Comparison of ENCODE assay signal across 8 mouse cellular contexts in the genomic region with DNA sequence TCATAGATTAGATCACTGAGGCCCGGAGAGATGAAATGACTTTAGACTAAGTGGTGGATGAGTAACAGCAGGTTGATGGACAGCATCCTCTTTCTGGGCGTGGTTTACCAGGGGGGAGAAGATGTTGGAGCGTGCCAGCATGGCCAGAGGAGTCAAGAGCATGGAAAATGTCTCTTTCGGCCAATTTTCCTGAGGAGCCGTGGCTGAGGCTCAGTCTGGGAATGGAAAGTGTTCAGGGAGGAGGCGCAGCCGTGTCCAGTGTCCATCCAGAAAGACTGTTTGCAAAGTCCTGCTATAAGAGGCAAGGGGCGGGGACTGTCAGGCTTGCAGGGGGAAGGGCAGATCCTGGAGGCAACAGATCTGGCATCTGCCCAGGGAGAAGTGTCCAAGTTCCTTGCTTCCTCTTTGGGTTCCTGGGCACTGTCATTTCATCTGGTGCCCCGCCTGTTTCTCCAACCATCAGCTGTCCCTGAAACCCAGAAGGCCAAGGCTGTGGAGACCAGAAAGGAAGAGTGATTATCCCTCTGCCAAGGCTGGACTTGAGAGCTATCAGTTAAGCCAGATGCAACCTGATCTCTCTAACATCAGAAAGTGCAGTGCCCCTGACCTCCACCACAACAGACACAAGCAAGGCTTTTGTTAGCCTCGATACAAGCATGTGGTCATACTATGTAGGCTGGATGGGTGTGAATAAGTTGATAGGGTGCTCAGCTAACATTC. TPM values are rescaled to one million over a fixed set of nuclear protein-coding genes. Genes with fewer than 3 reads are reported as not detected.
DNase-seq lines count a peak whose midpoint lies in the region; ATAC-seq lines count a peak whose summit lies in the region.

No protein-coding gene starts in this region.

- intact Hi-C loops in heart, postnatal 14 days (cut with DNase I) = no loop called here

- peak; percentile 73 for ATAC-seq in megakaryocyte progenitor cell, adult 5-6 weeks (replicated peaks; ENCODE audit: poor library complexity)

- DNase-seq in cerebellum, postnatal 10 days = peak; percentile 55 to 63
- DNase-seq in cerebellum, adult 11 months = no peak
- DNase-seq in urinary bladder, postnatal 36 days (ENCODE audit: low spot score in 2 of 2) = peak; percentile 22 to 39
- DNase-seq in urinary bladder, adult 18-20 months (ENCODE audit: low spot score in 2 of 2) = no peak
- peak; percentile 57 for DNase-seq in heart, postnatal 14 days
- DNase-seq in thymus, postnatal 4 days = no peak
- DNase-seq in cerebellum, adult 18-20 months = no peak

RNA-seq across cellular contexts. Expression of gene H13, which starts 16.2 kb away (rescaled TPM):
- 10 to 100 TPM; 38.7 to 42.4 TPM for total RNA-seq in heart, postnatal 14 days (2021)
- 169 and 177 TPM in 2 replicates for total RNA-seq in megakaryocyte progenitor cell, adult 5-6 weeks (2015)
- 126 and 128 TPM in 2 replicates for total RNA-seq in megakaryocyte progenitor cell, adult 5-6 weeks (2017)

RNA-seq across cellular contexts. Expression of gene Rem1, which starts 26.3 kb away (rescaled TPM):
- total RNA-seq in heart, postnatal 14 days (2021) = 10 to 100 TPM in 1 of 2 experiments, 1 to 10 TPM in 1; 9.1 to 11.9 TPM
- total RNA-seq in megakaryocyte progenitor cell, adult 5-6 weeks (2015) = 1.2 TPM in 1 of 2 replicates, not detected in the other
- 0.10 and 0.87 TPM in 2 replicates for total RNA-seq in megakaryocyte progenitor cell, adult 5-6 weeks (2017)

RNA-seq across cellular contexts. Expression of gene Defb25, which starts 30.2 kb away (rescaled TPM):
- not detected for total RNA-seq in heart, postnatal 14 days (2021)
- total RNA-seq in megakaryocyte progenitor cell, adult 5-6 weeks (2015) = not detected in 2 replicates
- not detected in 2 replicates for total RNA-seq in megakaryocyte progenitor cell, adult 5-6 weeks (2017)

RNA-seq across cellular contexts. Expression of gene Mcts2, which starts 33.8 kb away (rescaled TPM):
- total RNA-seq in heart, postnatal 14 days (2021) = 10 to 100 TPM; 17.4 to 18.7 TPM
- 8.7 and 12.3 TPM in 2 replicates for total RNA-seq in megakaryocyte progenitor cell, adult 5-6 weeks (2015)
- total RNA-seq in megakaryocyte progenitor cell, adult 5-6 weeks (2017) = 6.1 and 11.0 TPM in 2 replicates

RNA-seq across cellular contexts. Expression of gene Defb36, which starts 48.9 kb away (rescaled TPM):
- not detected for total RNA-seq in heart, postnatal 14 days (2021)
- not detected in 2 replicates for total RNA-seq in megakaryocyte progenitor cell, adult 5-6 weeks (2015)
- not detected in 2 replicates for total RNA-seq in megakaryocyte progenitor cell, adult 5-6 weeks (2017)

Comparison
In these comparisons a context has a peak if more than half of its experiments do, and no peak if none do; other contexts are left out.
1. DNase-seq: peak in cerebellum, postnatal 10 days (2 of 2), urinary bladder, postnatal 36 days (2 of 2) and heart, postnatal 14 days (2 of 2); none in cerebellum, adult 11 months (single experiment), urinary bladder, adult 18-20 months (0 of 2), thymus, postnatal 4 days (single experiment) and cerebellum, adult 18-20 months (0 of 2).
2. RNA of gene Rem1, which starts 26.3 kb away (total RNA-seq): 9.1 to 11.9 TPM in heart, postnatal 14 days; 0.10 to 1.2 TPM in megakaryocyte progenitor cell, adult 5-6 weeks; every median in the first group is over 4 times any median in the second.